In genomic region chr4:135874564-135875535, GRCm38 (mm10) we compare ENCODE assay signal across 8 mouse cellular contexts. TPM values are rescaled to one million over a fixed set of nuclear protein-coding genes. Genes with fewer than 3 reads are reported as not detected.
DNase-seq lines count a peak whose midpoint lies in the region; ATAC-seq lines count a peak whose summit lies in the region.

No protein-coding gene starts in this region.

- H3K4me3 ChIP-seq in liver, embryonic 16.5 days (ENCODE audit: low read depth, low read length), result peak overlapping the region; percentile 86; the same call in 1 of the 2 replicates

- H3K27ac ChIP-seq in liver, embryonic 16.5 days (ENCODE audit: low read length), result peak overlapping the region; percentile 97

- no peaks in the 10 kb centered on the region for H3K27me3 ChIP-seq in liver, embryonic 16.5 days (ENCODE audit: control insufficient read depth, insufficient read depth, low read depth, low read length)

- peak overlapping the region; percentile 77 for H3K4me2 ChIP-seq in liver, embryonic 16.5 days (ENCODE audit: low read depth, low read length)

- peak; percentile 29 for DNase-seq in cerebellum, adult 9-11 months
- no peak for DNase-seq in cerebellum, postnatal 14 days
- peak; percentile 31 for DNase-seq in thymus, postnatal 4 days
- DNase-seq in thymus, postnatal 25 days, result no peak
- no peak for DNase-seq in natural killer cell, adult 2 months (ENCODE audit: low spot score in 2 of 2)
- DNase-seq in retina, embryonic 14.5 days (ENCODE audit: low spot score), result no peak
- DNase-seq in frontal cortex, postnatal 14 days (ENCODE audit: low spot score in 2 of 2), result no peak

- H3K9me3 ChIP-seq in liver, embryonic 16.5 days (replicated peaks; ENCODE audit: control insufficient read depth, low read length), result no peaks in the 10 kb centered on the region

- ATAC-seq in liver, embryonic 16.5 days (ENCODE audit: low read depth), result no peak

- peaks cover 21% of the 10 kb centered on the region for H3K36me3 ChIP-seq in liver, embryonic 16.5 days (ENCODE audit: control insufficient read depth, insufficient read depth)

- peak overlapping the region; percentile 8; the same call in 1 of the 2 replicates for H3K9ac ChIP-seq in liver, embryonic 16.5 days (ENCODE audit: low read depth, low read length)

- H3K4me1 ChIP-seq in liver, embryonic 16.5 days (ENCODE audit: control insufficient read depth, low read depth, low read length), result peaks cover 43% of the 10 kb centered on the region

- 65% methylated on average over 10 of the region's 10 CpGs for WGBS in liver, embryonic 16.5 days (ENCODE audit: insufficient replicate concordance)

RNA-seq across cellular contexts. Expression of gene Pnrc2, which starts 1.2 kb away (rescaled TPM):
- polyA plus RNA-seq in liver, embryonic 16.5 days (2015; fragmentation: Nextera tagmentation; extraction: Ambion mirVana), result 74.9 and 81.1 TPM in 2 replicates

RNA-seq across cellular contexts. Expression of gene Srsf10, which starts 19.3 kb away (rescaled TPM):
- polyA plus RNA-seq in liver, embryonic 16.5 days (2015; fragmentation: Nextera tagmentation; extraction: Ambion mirVana), result 81.8 and 90.3 TPM in 2 replicates

RNA-seq across cellular contexts. Expression of gene Cnr2, which starts 20.3 kb away (rescaled TPM):
- polyA plus RNA-seq in liver, embryonic 16.5 days (2015; fragmentation: Nextera tagmentation; extraction: Ambion mirVana), result 2.9 TPM in 2 replicates

RNA-seq across cellular contexts. Expression of gene Fuca1, which starts 45.7 kb away (rescaled TPM):
- polyA plus RNA-seq in liver, embryonic 16.5 days (2015; fragmentation: Nextera tagmentation; extraction: Ambion mirVana), result 22.7 and 28.0 TPM in 2 replicates

Comparison
In these comparisons a context has a peak if more than half of its experiments do, and no peak if none do; other contexts are left out.
1. DNase-seq: peak in cerebellum, adult 9-11 months (single experiment) and thymus, postnatal 4 days (single experiment); none in cerebellum, postnatal 14 days (0 of 2), thymus, postnatal 25 days (single experiment), natural killer cell, adult 2 months (0 of 2), retina, embryonic 14.5 days (single experiment) and frontal cortex, postnatal 14 days (0 of 2).